Mouse (Mus musculus): ENCODE results near the gene Gin1. TPM values are rescaled to one million over a fixed set of nuclear protein-coding genes. Genes with fewer than 3 reads are reported as not detected.
A peak's percentile ranks its signal among the peaks of the same experiment; 100 is the strongest.

Gin1 gene
- total and polyA plus RNA-seq, 2 experiments from 2014 or later = 0.80 to 21.3 TPM

GRCm38 (mm10) chr1:97802207-97802902 is 32.4 kb downstream of the Gin1 start:
- TF ChIP-seq EP300 (IDR thresholded peaks at IDR 0.05; ENCODE audit: low read depth) (no peak), CTCF (IDR thresholded peaks at IDR 0.05; ENCODE audit: low read depth) (peak; percentile 70)
- Histone ChIP-seq H3K4me2 (ENCODE audit: low read depth, low read length) (peak overlapping the region; percentile 34), H3K4me3 (ENCODE audit: low read depth, low read length) (0 out of 2 replicates have a peak overlapping the region, but pooled peaks have one; percentile 7), H3K9me3 (replicated peaks; ENCODE audit: control insufficient read depth, low read length) (peaks cover 7% of the 10 kb centered on the region; the same call in 1 of the 2 replicates), H3K36me3 (replicated peaks; ENCODE audit: control insufficient read depth, insufficient read depth, low read length) (no peaks in the 10 kb centered on the region), H3K9ac (replicated peaks; ENCODE audit: low read depth, low read length) (no peak overlapping the region), H3K27me3 (ENCODE audit: control insufficient read depth, insufficient read depth, low read length) (no peaks in the 10 kb centered on the region), H3K27ac (ENCODE audit: low read depth) (no peak overlapping the region), H3K4me1 (ENCODE audit: control insufficient read depth, insufficient read depth) (no peaks in the 10 kb centered on the region)
- 28% methylated on average over 4 of the region's 4 CpGs for WGBS
- ATAC-seq (ENCODE audit: insufficient read depth, low read depth) (no peak), DNase-seq (ENCODE audit: low spot score) (peak; percentile 72)

- DNase-seq (ENCODE audit: low spot score) = no peak
- no peak overlapping the region for H3K4me2 ChIP-seq (ENCODE audit: low read depth, low read length)
- ATAC-seq (ENCODE audit: insufficient read depth, low read depth) = no peak
- H3K27me3 ChIP-seq (ENCODE audit: control insufficient read depth, insufficient read depth, low read length) = no peaks in the 10 kb centered on the region
- H3K4me3 ChIP-seq (ENCODE audit: low read depth, low read length) = no peak overlapping the region
- H3K36me3 ChIP-seq (replicated peaks; ENCODE audit: control insufficient read depth, insufficient read depth, low read length) = no peaks in the 10 kb centered on the region
- H3K9me3 ChIP-seq (replicated peaks; ENCODE audit: control insufficient read depth, low read length) = peaks cover 7% of the 10 kb centered on the region; the same call in 1 of the 2 replicates
- H3K9ac ChIP-seq (replicated peaks; ENCODE audit: low read depth, low read length) = no peak overlapping the region
- no peak overlapping the region for H3K27ac ChIP-seq (ENCODE audit: low read depth)
- no peaks in the 10 kb centered on the region for H3K4me1 ChIP-seq (ENCODE audit: control insufficient read depth, insufficient read depth)
- TF ChIP-seq CTCF (IDR thresholded peaks at IDR 0.05; ENCODE audit: low read depth) (no peak), EP300 (IDR thresholded peaks at IDR 0.05; ENCODE audit: low read depth) (no peak)
Observed at GRCm38 (mm10) chr1:97804520-97804919, 34.5 kb downstream of the Gin1 start.

GRCm38 (mm10) chr1:97809255-97809912 is 39.4 kb downstream of the Gin1 start:
- Histone ChIP-seq H3K4me3 (ENCODE audit: low read depth, low read length) (no peak overlapping the region), H3K36me3 (replicated peaks; ENCODE audit: control insufficient read depth, insufficient read depth, low read length) (no peaks in the 10 kb centered on the region), H3K27ac (ENCODE audit: low read depth) (no peak overlapping the region), H3K27me3 (ENCODE audit: control insufficient read depth, insufficient read depth, low read length) (no peaks in the 10 kb centered on the region), H3K4me1 (ENCODE audit: control insufficient read depth, insufficient read depth) (no peaks in the 10 kb centered on the region), H3K9ac (replicated peaks; ENCODE audit: low read depth, low read length) (no peak overlapping the region), H3K9me3 (replicated peaks; ENCODE audit: control insufficient read depth, low read length) (no peaks in the 10 kb centered on the region), H3K4me2 (ENCODE audit: low read depth, low read length) (no peak overlapping the region)
- ATAC-seq (ENCODE audit: insufficient read depth, low read depth) (no peak), DNase-seq (ENCODE audit: low spot score) (no peak)
- 33% methylated on average over 2 of the region's 2 CpGs for WGBS
- TF ChIP-seq CTCF (IDR thresholded peaks at IDR 0.05; ENCODE audit: low read depth) (peak; percentile 60), EP300 (IDR thresholded peaks at IDR 0.05; ENCODE audit: low read depth) (no peak)

- Histone ChIP-seq H3K27ac (ENCODE audit: low read depth) (peak overlapping the region; percentile 47), H3K4me3 (ENCODE audit: low read depth, low read length) (peak overlapping the region; percentile 25), H3K4me1 (ENCODE audit: control insufficient read depth, insufficient read depth) (no peaks in the 10 kb centered on the region), H3K36me3 (replicated peaks; ENCODE audit: control insufficient read depth, insufficient read depth, low read length) (peaks cover 59% of the 10 kb centered on the region), H3K9me3 (replicated peaks; ENCODE audit: control insufficient read depth, low read length) (no peaks in the 10 kb centered on the region), H3K9ac (replicated peaks; ENCODE audit: low read depth, low read length) (no peak overlapping the region), H3K4me2 (ENCODE audit: low read depth, low read length) (peak overlapping the region; percentile 8; the same call in 1 of the 2 replicates), H3K27me3 (ENCODE audit: control insufficient read depth, insufficient read depth, low read length) (no peaks in the 10 kb centered on the region)
- no peak for ATAC-seq (ENCODE audit: insufficient read depth, low read depth)
- TF ChIP-seq EP300 (IDR thresholded peaks at IDR 0.05; ENCODE audit: low read depth) = no peak
- TF ChIP-seq CTCF (IDR thresholded peaks at IDR 0.05; ENCODE audit: low read depth) = no peak
- DNase-seq (ENCODE audit: low spot score) = no peak
- WGBS = 86% methylated on average over 3 of the region's 3 CpGs
Observed at GRCm38 (mm10) chr1:97821282-97821681, 51.3 kb downstream of the Gin1 start.

- ATAC-seq (ENCODE audit: insufficient read depth, low read depth) (peak; percentile 24; the same call in 1 of the 2 replicates), DNase-seq (ENCODE audit: low spot score) (no peak)
- no peaks in the 10 kb centered on the region for H3K27me3 ChIP-seq (ENCODE audit: control insufficient read depth, insufficient read depth, low read length)
- 67% methylated on average over 5 of the region's 5 CpGs for WGBS
- H3K27ac ChIP-seq (ENCODE audit: low read depth) = 0 out of 2 replicates have a peak overlapping the region, but pooled peaks have one; percentile 15
- no peaks in the 10 kb centered on the region for H3K4me1 ChIP-seq (ENCODE audit: control insufficient read depth, insufficient read depth)
- H3K4me3 ChIP-seq (ENCODE audit: low read depth, low read length) = no peak overlapping the region
- H3K36me3 ChIP-seq (replicated peaks; ENCODE audit: control insufficient read depth, insufficient read depth, low read length) = peaks cover 62% of the 10 kb centered on the region
- TF ChIP-seq EP300 (IDR thresholded peaks at IDR 0.05; ENCODE audit: low read depth) (no peak), CTCF (IDR thresholded peaks at IDR 0.05; ENCODE audit: low read depth) (no peak)
- peak overlapping the region; percentile 8; the same call in 1 of the 2 replicates for H3K4me2 ChIP-seq (ENCODE audit: low read depth, low read length)
- H3K9me3 ChIP-seq (replicated peaks; ENCODE audit: control insufficient read depth, low read length) = no peaks in the 10 kb centered on the region
- no peak overlapping the region for H3K9ac ChIP-seq (replicated peaks; ENCODE audit: low read depth, low read length)
Observed at GRCm38 (mm10) chr1:97822203-97822602, 52.2 kb downstream of the Gin1 start.

All from heart, postnatal 0 days (tissue).